Comparison of ENCODE assay signal across 11 mouse cellular contexts in the genomic region with DNA sequence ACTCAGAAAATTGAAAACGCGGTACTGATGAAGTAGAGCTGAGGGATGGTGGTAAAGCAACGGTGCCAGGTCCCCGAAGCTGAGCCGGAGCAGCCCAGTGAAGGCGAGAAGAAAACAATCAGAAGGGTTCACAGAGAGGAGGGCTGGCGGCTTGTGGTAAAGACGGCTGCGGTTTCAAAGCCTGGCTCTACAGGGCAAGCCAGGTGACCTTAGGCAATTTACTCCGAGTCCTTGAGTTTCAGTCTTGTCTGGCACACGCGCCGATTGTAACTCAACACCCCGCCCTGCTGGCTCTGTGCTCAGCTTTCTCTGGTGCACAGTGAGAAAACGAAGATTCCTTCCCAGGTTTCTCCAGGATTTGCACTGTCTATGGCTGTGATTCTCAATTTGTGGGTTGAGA. TPM values are rescaled to one million over a fixed set of nuclear protein-coding genes. Genes with fewer than 3 reads are reported as not detected.
DNase-seq lines count a peak whose midpoint lies in the region; ATAC-seq lines count a peak whose summit lies in the region.
"Had no signal": no experiment of that assay in that cellular context is flagged by ENCODE, and none has a peak within 500 bp of the region (broad histone marks: within the 10 kb centered on the region; RNA-seq: fewer than 3 reads in every experiment).

No protein-coding gene starts in this region.

- H3K4me2 ChIP-seq in lung, embryonic 16.5 days (ENCODE audit: low read depth, low read length), result peak overlapping the region; percentile 46
- H3K4me2 ChIP-seq in intestine, embryonic 15.5 days (replicated peaks), result no peak overlapping the region; the same call in 1 of the 2 replicates
- H3K4me2 ChIP-seq: midbrain, embryonic 13.5 days had no signal

- DNase-seq in lung, postnatal 4 days, result no peak
- DNase-seq in embryo, embryonic 10.5 days (ENCODE audit: low spot score), result peak; percentile 62
- peak; percentile 85 for DNase-seq in skeletal muscle tissue, adult 2 months (ENCODE audit: low read depth, low spot score)
- no peak for DNase-seq in layer of hippocampus, adult 8-10 months (ENCODE audit: low spot score in 2 of 2)
- DNase-seq in c-Kit-positive CD71-positive TER-119-positive erythroid progenitor cells, embryonic 14.5 days (ENCODE audit: low spot score), result no peak
- DNase-seq: spleen, adult 18-20 months had no signal

- H3K36me3 ChIP-seq in lung, embryonic 16.5 days (ENCODE audit: control insufficient read depth, insufficient read depth, low read length), result no peaks in the 10 kb centered on the region
- no peaks in the 10 kb centered on the region for H3K36me3 ChIP-seq in intestine, embryonic 15.5 days
- H3K36me3 ChIP-seq: midbrain, embryonic 13.5 days had no signal

- H3K9me3 ChIP-seq in lung, embryonic 16.5 days (ENCODE audit: control insufficient read depth, low read length), result no peaks in the 10 kb centered on the region
- H3K9me3 ChIP-seq in intestine, embryonic 15.5 days, result no peaks in the 10 kb centered on the region
- H3K9me3 ChIP-seq: midbrain, embryonic 13.5 days had no signal

- no peak overlapping the region for H3K4me3 ChIP-seq in lung, embryonic 16.5 days (ENCODE audit: low read length)
- H3K4me3 ChIP-seq in intestine, embryonic 15.5 days (replicated peaks), result no peak overlapping the region
- H3K4me3 ChIP-seq: midbrain, embryonic 13.5 days had no signal

- 32% methylated on average over 15 of the region's 15 CpGs for WGBS in lung, embryonic 16.5 days
- 46% methylated on average over 15 of the region's 15 CpGs for WGBS in intestine, embryonic 15.5 days

- no peaks in the 10 kb centered on the region for H3K27me3 ChIP-seq in lung, embryonic 16.5 days (ENCODE audit: control insufficient read depth, insufficient read depth, low read depth, low read length)
- no peaks in the 10 kb centered on the region for H3K27me3 ChIP-seq in intestine, embryonic 15.5 days (replicated peaks)
- H3K27me3 ChIP-seq: midbrain, embryonic 13.5 days had no signal

- H3K27ac ChIP-seq in lung, embryonic 16.5 days (ENCODE audit: low read length), result no peak overlapping the region
- H3K27ac ChIP-seq in intestine, embryonic 15.5 days, result no peak overlapping the region
- H3K27ac ChIP-seq: midbrain, embryonic 13.5 days had no signal

- H3K9ac ChIP-seq in lung, embryonic 16.5 days (ENCODE audit: low read length), result no peak overlapping the region
- no peak overlapping the region for H3K9ac ChIP-seq in intestine, embryonic 15.5 days
- H3K9ac ChIP-seq: midbrain, embryonic 13.5 days had no signal

- ATAC-seq in lung, embryonic 16.5 days (ENCODE audit: low read depth), result no peak
- 0 out of 2 replicates have a peak, but pooled peaks have one; percentile 39 for ATAC-seq in intestine, embryonic 15.5 days
- no peak for ATAC-seq in erythroblast, adult 5-6 weeks (replicated peaks; ENCODE audit: low FRiP score, poor library complexity, severe bottlenecking)
- ATAC-seq: midbrain, embryonic 13.5 days had no signal

- H3K4me1 ChIP-seq in lung, embryonic 16.5 days (replicated peaks; ENCODE audit: control insufficient read depth, insufficient read depth, low read length), result peaks cover 3% of the 10 kb centered on the region; the same call in 1 of the 2 replicates
- no peaks in the 10 kb centered on the region for H3K4me1 ChIP-seq in intestine, embryonic 15.5 days (replicated peaks)
- H3K4me1 ChIP-seq: midbrain, embryonic 13.5 days had no signal

RNA-seq across cellular contexts. Expression of a gene that starts 22.3 kb away (rescaled TPM):
- polyA plus RNA-seq in lung, embryonic 16.5 days (2015; fragmentation: Nextera tagmentation; extraction: Ambion mirVana), result 1.2 and 1.6 TPM in 2 replicates
- 0.88 and 1.0 TPM in 2 replicates for polyA plus RNA-seq in intestine, embryonic 15.5 days (2015; fragmentation: Nextera tagmentation; extraction: Ambion mirVana)
- total RNA-seq in layer of hippocampus, adult 8-10 months (2022), result 10 to 100 TPM; 19.3 to 25.1 (median 24.3) TPM
- total RNA-seq in erythroblast, adult 5-6 weeks (2015; ENCODE audit: low replicate concordance), result not detected in 2 replicates
- not detected in 2 replicates for total RNA-seq in erythroblast, adult 5-6 weeks (2017; ENCODE audit: low replicate concordance)
- total RNA-seq: heart, adult 8-10 months had no signal

RNA-seq across cellular contexts. Expression of a gene that starts 22.4 kb away (rescaled TPM):
- 24.9 and 25.3 TPM in 2 replicates for polyA plus RNA-seq in lung, embryonic 16.5 days (2015; fragmentation: Nextera tagmentation; extraction: Ambion mirVana)
- 16.0 and 18.0 TPM in 2 replicates for polyA plus RNA-seq in intestine, embryonic 15.5 days (2015; fragmentation: Nextera tagmentation; extraction: Ambion mirVana)
- 100 to 1,000 TPM in 1 of 4 experiments, 10 to 100 TPM in 3; 79.9 to 100 (median 95.9) TPM for total RNA-seq in layer of hippocampus, adult 8-10 months (2022)
- 12.7 and 19.2 TPM in 2 replicates for total RNA-seq in erythroblast, adult 5-6 weeks (2015; ENCODE audit: low replicate concordance)
- total RNA-seq in erythroblast, adult 5-6 weeks (2017; ENCODE audit: low replicate concordance), result 4.9 and 10.9 TPM in 2 replicates

Comparison
In these comparisons a context has a peak if more than half of its experiments do, and no peak if none do; other contexts are left out.
1. DNase-seq: peak in embryo, embryonic 10.5 days (single experiment) and skeletal muscle tissue, adult 2 months (single experiment); none in lung, postnatal 4 days (0 of 2), layer of hippocampus, adult 8-10 months (0 of 2) and c-Kit-positive CD71-positive TER-119-positive erythroid progenitor cells, embryonic 14.5 days (single experiment).
2. RNA of a gene that starts 22.3 kb away (total RNA-seq): 19.3 to 25.1 TPM in layer of hippocampus, adult 8-10 months; not detected in erythroblast, adult 5-6 weeks; every median in the first group is over 10 times any median in the second.
3. RNA of a gene that starts 22.4 kb away (total RNA-seq): 79.9 to 100 TPM in layer of hippocampus, adult 8-10 months; 4.9 to 19.2 TPM in erythroblast, adult 5-6 weeks; every median in the first group is over 4 times any median in the second.